Mouse (Mus musculus) intestine, postnatal 0 days (tissue): ENCODE measurements around the gene Gnao1. TPM values are rescaled to one million over a fixed set of nuclear protein-coding genes. Genes with fewer than 3 reads are reported as not detected.

Experiments
- ATAC-seq: fragments of 200-750 bp; cut with Nextera tagmentation; 2 replicates; pipeline ENCODE4 v1.8.0; 2017; ENCODE audit warnings: mild to moderate bottlenecking, moderate TSS enrichment, moderate library complexity
- H3K27ac ChIP-seq: fragments of 300-500 bp; sonication (generic); 2 replicates; pipeline ENCODE4 v1.5.1; 2014; ENCODE audit warnings: mild to moderate bottlenecking, low read depth, low read length, moderate library complexity
- H3K27me3 ChIP-seq: fragments of 300-500 bp; sonication (generic); replicated peaks from 2 replicates; pipeline ENCODE4 v1.6.1; 2014; ENCODE audit warnings: low read length, mixed read lengths; ENCODE audit not compliant: control insufficient read depth, insufficient read depth
- H3K36me3 ChIP-seq: fragments of 300-500 bp; sonication (generic); 2 replicates; pipeline ENCODE4 v1.6.1; 2014; ENCODE audit warnings: mild to moderate bottlenecking, moderate library complexity; ENCODE audit not compliant: control insufficient read depth, insufficient read depth
- H3K4me1 ChIP-seq: fragments of 300-500 bp; sonication (generic); replicated peaks from 2 replicates; pipeline ENCODE4 v1.6.1; 2014; ENCODE audit warnings: antibody characterized with exemption, low read length, mixed read lengths; ENCODE audit not compliant: control insufficient read depth, insufficient read depth
- H3K4me2 ChIP-seq: fragments of 300-500 bp; sonication (generic); replicated peaks from 2 replicates; pipeline ENCODE4 v1.6.1; 2014; ENCODE audit warnings: low read depth, mild to moderate bottlenecking, moderate library complexity
- H3K4me3 ChIP-seq: fragments of 300-500 bp; sonication (generic); 2 replicates; pipeline ENCODE4 v1.5.1; 2014; ENCODE audit warnings: low read depth, low read length
- H3K9ac ChIP-seq: fragments of 300-500 bp; sonication (generic); 2 replicates; pipeline ENCODE4 v1.6.1; 2014; ENCODE audit warnings: mild to moderate bottlenecking, low read depth, low read length
- H3K9me3 ChIP-seq: fragments of 300-500 bp; sonication (generic); 2 replicates; pipeline ENCODE4 v1.6.1; 2016; ENCODE audit warnings: mixed run types; ENCODE audit not compliant: control insufficient read depth
- CTCF ChIP-seq: sonication (generic); IDR thresholded peaks from 2 replicates; pipeline ENCODE4 v1.5.1; 2016; ENCODE audit warnings: low read depth, mild to moderate bottlenecking, control low read depth, antibody characterized with exemption, moderate library complexity
- WGBS: fragments of 180-500 bp; shearing (Covaris S2); extraction: QIAGEN DNeasy Blood & Tissue Kit; methylation state at CpG from one replicate; pipeline ENCODE4 v1.1.7; 2014; 5-methylcytosine and 5-hydroxymethylcytosine counted together
- polyA plus RNA-seq: library from polyadenylated mRNA; unstranded; fragments of >200 nt; fragmentation: Nextera tagmentation; extraction: Ambion mirVana; gene quantifications from 2 replicates; pipeline ENCODE4 v1.2.1, GENCODE M21; 2015

Gnao1 gene
- polyA plus RNA-seq, 1 experiment from 2014 or later: 6.9 TPM

- no peak overlapping the region for H3K27ac ChIP-seq
- H3K4me3 ChIP-seq: no peak overlapping the region
- H3K4me1 ChIP-seq: peaks cover 5% of the 10 kb centered on the region
- H3K27me3 ChIP-seq: no peaks in the 10 kb centered on the region
- H3K4me2 ChIP-seq: no peak overlapping the region
- H3K36me3 ChIP-seq: no peaks in the 10 kb centered on the region
- ATAC-seq: no peak
- no peaks in the 10 kb centered on the region for H3K9me3 ChIP-seq
- no peak overlapping the region for H3K9ac ChIP-seq
- WGBS: 59% methylated on average over 13 of the region's 13 CpGs
- peak; percentile 32 for TF ChIP-seq CTCF
Observed at GRCm38 (mm10) chr8:93917859-93918421, 108.2 kb downstream of the Gnao1 start.

- H3K4me1 ChIP-seq: peaks cover 5% of the 10 kb centered on the region; the same call in 1 of the 2 replicates
Observed at GRCm38 (mm10) chr8:93918580-93918979, 108.8 kb downstream of the Gnao1 start.

GRCm38 (mm10) chr8:93919422-93919821, 109.7 kb downstream of the Gnao1 start:
- WGBS: 63% methylated on average over 3 of the region's 3 CpGs
- Histone ChIP-seq H3K27me3 (no peaks in the 10 kb centered on the region), H3K9me3 (no peaks in the 10 kb centered on the region), H3K4me1 (peaks cover 5% of the 10 kb centered on the region; the same call in 1 of the 2 replicates), H3K4me3 (no peak overlapping the region), H3K36me3 (no peaks in the 10 kb centered on the region), H3K4me2 (no peak overlapping the region), H3K9ac (no peak overlapping the region), H3K27ac (no peak overlapping the region)
- TF ChIP-seq CTCF: no peak
- ATAC-seq: no peak

More at GRCm38 (mm10) chr8:93918580-93918979, 108.8 kb downstream of the Gnao1 start:
- Histone ChIP-seq H3K4me3 (no peak overlapping the region), H3K9ac (no peak overlapping the region), H3K9me3 (no peaks in the 10 kb centered on the region), H3K27me3 (no peaks in the 10 kb centered on the region), H3K27ac (no peak overlapping the region), H3K36me3 (no peaks in the 10 kb centered on the region), H3K4me2 (no peak overlapping the region)
- TF ChIP-seq CTCF: no peak
- ATAC-seq: no peak
- WGBS: 87% methylated on average over 2 of the region's 2 CpGs

- Histone ChIP-seq H3K4me1 (peaks cover 5% of the 10 kb centered on the region; the same call in 1 of the 2 replicates), H3K9me3 (no peaks in the 10 kb centered on the region), H3K4me2 (no peak overlapping the region), H3K4me3 (no peak overlapping the region), H3K27ac (no peak overlapping the region), H3K27me3 (no peaks in the 10 kb centered on the region), H3K9ac (no peak overlapping the region), H3K36me3 (no peaks in the 10 kb centered on the region)
- no peak for ATAC-seq
- TF ChIP-seq CTCF: no peak
- 56% methylated on average over 12 of the region's 12 CpGs for WGBS
Observed at GRCm38 (mm10) chr8:93919916-93920589, 110.3 kb downstream of the Gnao1 start.

GRCm38 (mm10) chr8:93920590-93920948, 110.8 kb downstream of the Gnao1 start:
- Histone ChIP-seq H3K9me3 (no peaks in the 10 kb centered on the region), H3K27ac (no peak overlapping the region), H3K27me3 (no peaks in the 10 kb centered on the region), H3K9ac (no peak overlapping the region), H3K4me3 (no peak overlapping the region), H3K36me3 (no peaks in the 10 kb centered on the region), H3K4me1 (peaks cover 5% of the 10 kb centered on the region; the same call in 1 of the 2 replicates), H3K4me2 (no peak overlapping the region)
- TF ChIP-seq CTCF: no peak
- 83% methylated on average over 7 of the region's 7 CpGs for WGBS
- no peak for ATAC-seq

- Histone ChIP-seq H3K4me1 (no peaks in the 10 kb centered on the region), H3K9me3 (no peaks in the 10 kb centered on the region), H3K27ac (no peak overlapping the region), H3K9ac (no peak overlapping the region), H3K4me3 (no peak overlapping the region), H3K27me3 (no peaks in the 10 kb centered on the region), H3K4me2 (no peak overlapping the region), H3K36me3 (no peaks in the 10 kb centered on the region)
- WGBS: 52% methylated on average over 7 of the region's 7 CpGs
- ATAC-seq: no peak
- TF ChIP-seq CTCF: no peak
Observed at GRCm38 (mm10) chr8:93923897-93924334, 114.2 kb downstream of the Gnao1 start.
